Mouse (Mus musculus): ENCODE measurements around the gene Aamp. TPM values are rescaled to one million over a fixed set of nuclear protein-coding genes. Genes with fewer than 3 reads are reported as not detected.

The Aamp gene
- polyA plus RNA-seq, 1 experiment from 2014 or later, result 225 TPM

DNA sequence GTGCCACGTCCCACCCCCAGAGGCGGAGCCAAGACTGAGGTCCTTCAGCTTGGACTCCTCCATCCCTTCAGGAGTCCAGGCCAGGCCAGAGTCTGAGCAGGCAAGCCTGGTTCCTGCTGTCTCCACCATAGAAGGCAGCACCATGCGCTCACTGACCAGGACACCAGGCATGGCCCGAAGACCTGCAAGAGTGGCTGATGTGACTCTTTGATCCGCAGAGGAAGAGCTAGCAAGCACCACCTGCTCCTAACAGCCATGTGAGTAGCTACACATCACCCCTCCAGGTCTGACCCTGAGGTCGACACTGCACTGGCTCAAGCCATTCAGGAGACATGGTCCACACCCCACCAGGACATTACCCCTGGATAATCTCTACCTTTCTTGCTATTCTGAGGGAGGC is 7.5 kb downstream of the Aamp start:
- no peak overlapping the region for H3K4me3 ChIP-seq (replicated peaks)
- no peak overlapping the region for H3K9ac ChIP-seq
- 44% methylated on average over 6 of the region's 6 CpGs for WGBS
- no peaks in the 10 kb centered on the region for H3K27me3 ChIP-seq (replicated peaks)
- H3K4me1 ChIP-seq (replicated peaks), result peaks cover 48% of the 10 kb centered on the region
- ATAC-seq, result no peak
- no peak overlapping the region for H3K27ac ChIP-seq
- H3K36me3 ChIP-seq, result peaks cover 23% of the 10 kb centered on the region; the same call in 1 of the 2 replicates
- no peaks in the 10 kb centered on the region for H3K9me3 ChIP-seq
- H3K4me2 ChIP-seq (replicated peaks), result peak overlapping the region; percentile 41

DNA sequence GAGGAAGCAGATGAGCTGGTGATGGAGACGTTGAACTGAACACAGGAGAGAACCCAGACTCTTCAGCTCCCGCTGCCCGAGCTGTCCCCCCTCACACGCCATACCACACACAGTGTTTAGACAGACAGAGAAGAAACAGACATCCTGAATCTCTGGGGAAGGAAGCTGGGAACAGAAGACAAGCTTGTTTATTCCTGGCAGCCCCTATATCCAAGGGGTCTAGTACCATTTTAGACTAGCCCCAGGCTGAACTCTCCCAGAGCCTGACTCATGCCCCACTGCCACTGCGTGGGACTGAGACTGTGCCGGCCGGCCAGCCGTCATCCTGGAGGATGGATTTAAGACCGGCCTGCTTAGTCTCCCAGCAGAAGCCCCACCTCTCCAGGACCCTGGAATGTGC is 9.5 kb downstream of the Aamp start:
- Histone ChIP-seq H3K4me3 (replicated peaks) (no peak overlapping the region), H3K36me3 (0 out of 2 replicates have a peak, but pooled peaks cover 3% of the 10 kb centered on the region), H3K27me3 (replicated peaks) (no peaks in the 10 kb centered on the region), H3K9me3 (no peaks in the 10 kb centered on the region), H3K4me1 (replicated peaks) (peaks cover 34% of the 10 kb centered on the region), H3K9ac (no peak overlapping the region), H3K4me2 (replicated peaks) (peak overlapping the region; percentile 34), H3K27ac (peak overlapping the region; percentile 83)
- WGBS, result 19% methylated on average over 9 of the region's 9 CpGs
- ATAC-seq, result peak; percentile 72

DNA sequence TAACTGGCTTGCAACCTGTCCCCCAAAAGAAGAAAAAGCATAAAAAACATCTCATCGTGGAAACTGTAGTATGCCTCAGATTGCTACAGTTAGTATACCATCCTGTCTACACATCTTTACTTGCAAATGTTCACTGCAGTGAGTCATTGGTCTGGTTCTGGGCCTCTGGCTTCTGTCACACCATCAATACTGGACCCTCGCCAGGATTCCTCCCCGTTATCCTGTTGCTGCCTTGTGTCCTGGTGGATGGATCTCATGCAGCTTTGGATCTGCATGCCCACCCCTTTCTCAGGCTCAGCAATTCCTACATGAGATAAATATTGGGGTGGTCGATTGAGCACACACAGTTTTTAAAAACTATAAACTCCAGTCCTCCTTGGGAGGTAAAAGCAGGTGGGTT is 12.9 kb downstream of the Aamp start:
- H3K4me2 ChIP-seq (replicated peaks), result no peak overlapping the region
- H3K9ac ChIP-seq, result no peak overlapping the region
- H3K36me3 ChIP-seq, result peaks cover 22% of the 10 kb centered on the region
- ATAC-seq, result no peak
- H3K27me3 ChIP-seq (replicated peaks), result no peaks in the 10 kb centered on the region
- WGBS, result 36% methylated on average over 4 of the region's 4 CpGs
- H3K4me3 ChIP-seq (replicated peaks), result no peak overlapping the region
- H3K4me1 ChIP-seq (replicated peaks), result peaks cover 20% of the 10 kb centered on the region
- 0 out of 2 replicates have a peak overlapping the region, but pooled peaks have one; percentile 34 for H3K27ac ChIP-seq
- H3K9me3 ChIP-seq, result no peaks in the 10 kb centered on the region

DNA sequence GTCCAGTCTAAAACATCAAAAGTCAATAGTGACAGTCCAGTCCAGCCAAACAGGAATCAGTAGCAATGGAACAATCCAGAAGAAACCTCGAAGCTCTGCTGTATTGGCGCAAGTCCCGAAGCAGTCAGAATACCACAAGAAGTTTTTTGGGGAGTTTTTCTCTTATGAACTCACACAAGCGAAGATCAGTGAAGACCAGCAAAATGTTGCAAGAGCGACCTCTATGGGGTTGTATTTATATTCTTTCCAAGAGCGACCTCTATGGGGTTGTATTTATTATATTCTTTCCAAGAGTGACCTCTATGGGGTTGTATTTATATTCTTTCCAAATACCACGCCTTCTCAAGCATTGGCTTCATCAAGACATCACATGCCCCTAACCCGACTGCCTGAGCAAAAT is 15.8 kb downstream of the Aamp start:
- peaks cover 6% of the 10 kb centered on the region; the same call in 1 of the 2 replicates for H3K4me1 ChIP-seq (replicated peaks)
- no peak overlapping the region for H3K4me2 ChIP-seq (replicated peaks)
- 83% methylated on average over 8 of the region's 8 CpGs for WGBS
- no peaks in the 10 kb centered on the region for H3K9me3 ChIP-seq
- no peaks in the 10 kb centered on the region for H3K27me3 ChIP-seq (replicated peaks)
- peaks cover 51% of the 10 kb centered on the region for H3K36me3 ChIP-seq
- no peak overlapping the region for H3K4me3 ChIP-seq (replicated peaks)
- no peak overlapping the region for H3K27ac ChIP-seq
- ATAC-seq, result no peak
- H3K9ac ChIP-seq, result no peak overlapping the region

DNA sequence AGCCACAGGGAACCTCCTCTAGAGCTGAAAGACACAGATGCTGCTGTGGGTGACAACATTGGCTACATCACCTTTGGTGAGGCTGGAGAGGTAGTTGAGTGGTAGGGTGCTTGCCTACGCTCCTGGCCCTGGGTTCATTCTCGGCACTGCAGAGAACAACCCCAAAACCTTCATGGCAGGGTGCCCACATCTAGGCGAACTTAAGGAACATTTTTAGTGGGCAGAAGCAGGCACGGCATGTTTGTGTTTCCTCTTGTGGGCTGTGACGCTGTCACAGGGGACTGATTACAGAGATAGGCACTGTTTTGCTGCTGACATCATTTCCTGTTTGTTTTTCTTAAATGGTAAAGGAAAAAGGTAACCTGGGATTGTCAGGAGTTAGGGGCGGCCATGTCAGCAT is 22.0 kb downstream of the Aamp start:
- Histone ChIP-seq H3K27me3 (replicated peaks) (no peaks in the 10 kb centered on the region), H3K9me3 (no peaks in the 10 kb centered on the region), H3K27ac (no peak overlapping the region), H3K4me3 (replicated peaks) (no peak overlapping the region), H3K4me2 (replicated peaks) (no peak overlapping the region), H3K9ac (no peak overlapping the region), H3K36me3 (peaks cover 65% of the 10 kb centered on the region), H3K4me1 (replicated peaks) (no peaks in the 10 kb centered on the region)
- ATAC-seq, result no peak
- WGBS, result 90% methylated on average over 6 of the region's 6 CpGs

DNA sequence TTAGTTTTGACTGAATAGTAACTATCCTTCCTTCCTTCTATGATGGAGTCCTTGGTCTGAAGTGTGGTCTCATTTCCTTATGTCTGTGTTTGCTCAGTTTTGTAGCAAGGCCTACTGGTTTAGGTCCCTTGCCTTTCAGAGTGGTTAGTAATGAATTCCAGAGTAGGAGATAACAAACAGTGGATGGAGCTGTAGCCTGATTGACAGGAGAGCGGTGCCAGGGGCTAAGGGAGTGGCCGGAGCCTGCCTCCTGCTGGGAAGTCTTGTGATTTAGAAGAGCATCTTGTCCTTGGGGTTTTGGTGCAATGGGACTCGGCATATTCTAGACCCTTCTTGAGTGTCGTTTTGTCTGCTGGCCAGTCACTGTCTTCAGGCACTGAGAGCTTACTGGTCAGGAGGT is 27.8 kb downstream of the Aamp start:
- H3K9me3 ChIP-seq, result no peaks in the 10 kb centered on the region
- H3K9ac ChIP-seq, result no peak overlapping the region
- no peak for ATAC-seq
- peaks cover 30% of the 10 kb centered on the region for H3K36me3 ChIP-seq
- no peak overlapping the region for H3K4me3 ChIP-seq (replicated peaks)
- H3K4me2 ChIP-seq (replicated peaks), result no peak overlapping the region
- H3K4me1 ChIP-seq (replicated peaks), result no peaks in the 10 kb centered on the region
- H3K27ac ChIP-seq, result no peak overlapping the region
- 86% methylated on average over 4 of the region's 4 CpGs for WGBS
- no peaks in the 10 kb centered on the region for H3K27me3 ChIP-seq (replicated peaks)

DNA sequence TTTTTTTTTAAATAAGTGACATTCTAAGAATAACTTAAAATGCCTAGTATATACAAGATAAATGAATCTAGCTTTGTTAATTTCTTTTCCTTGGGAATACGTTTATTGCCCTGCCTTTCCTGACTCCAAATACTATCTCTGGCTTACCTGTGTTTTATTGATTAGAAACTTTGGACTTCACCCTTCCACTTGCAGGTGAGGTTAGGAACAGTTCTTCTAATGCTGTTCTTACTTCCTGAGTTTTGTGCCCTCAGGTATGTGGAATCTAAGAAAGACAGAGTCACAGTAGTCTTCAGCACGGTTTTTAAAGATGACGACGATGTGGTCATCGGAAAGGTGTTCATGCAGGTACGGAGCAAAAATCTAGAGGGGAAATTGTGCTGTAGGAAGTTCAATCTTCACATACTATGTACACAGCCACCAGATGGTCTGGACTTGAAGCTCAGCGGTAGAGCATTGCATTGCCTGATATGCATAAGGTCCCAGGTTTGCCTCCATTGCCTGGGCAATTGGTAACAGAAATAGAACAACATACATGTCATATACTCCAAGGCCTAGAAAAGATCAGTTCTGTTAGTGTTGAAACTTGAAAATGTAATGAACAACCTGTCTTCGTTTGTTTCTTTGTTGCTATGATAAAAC is 28.7 kb downstream of the Aamp start:
- no peaks in the 10 kb centered on the region for H3K4me1 ChIP-seq (replicated peaks)
- H3K4me2 ChIP-seq (replicated peaks), result no peak overlapping the region
- H3K9ac ChIP-seq, result no peak overlapping the region
- no peaks in the 10 kb centered on the region for H3K27me3 ChIP-seq (replicated peaks)
- peaks cover 32% of the 10 kb centered on the region for H3K36me3 ChIP-seq
- no peak overlapping the region for H3K4me3 ChIP-seq (replicated peaks)
- peak overlapping the region; percentile 37; the same call in 1 of the 2 replicates for H3K27ac ChIP-seq
- peak; percentile 77 for ATAC-seq
- WGBS, result 80% methylated on average over 8 of the region's 8 CpGs
- H3K9me3 ChIP-seq, result no peaks in the 10 kb centered on the region

DNA sequence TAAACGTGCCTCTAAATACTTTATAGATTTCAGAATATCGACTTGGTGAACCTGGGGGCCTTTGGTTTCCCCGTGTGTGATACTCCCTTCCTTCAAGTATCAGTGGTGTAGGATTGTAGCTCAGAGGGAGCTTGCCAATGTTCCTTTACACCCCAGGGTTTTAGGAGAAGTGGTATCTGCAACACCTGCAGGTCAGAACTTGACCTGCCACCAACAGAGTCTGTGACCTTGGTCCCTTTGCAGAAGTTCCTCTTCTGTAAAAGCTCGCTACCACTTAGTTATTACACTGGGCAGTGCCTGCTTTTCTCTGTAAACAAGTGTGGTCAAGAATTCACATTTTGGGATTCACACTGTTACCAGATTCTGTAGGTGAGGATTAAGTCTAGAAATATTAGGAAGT is 34.4 kb downstream of the Aamp start:
- Histone ChIP-seq H3K36me3 (peaks cover 20% of the 10 kb centered on the region; the same call in 1 of the 2 replicates), H3K4me2 (replicated peaks) (no peak overlapping the region), H3K27ac (peak overlapping the region; percentile 84; the same call in 1 of the 2 replicates), H3K4me3 (replicated peaks) (no peak overlapping the region), H3K9ac (no peak overlapping the region), H3K4me1 (replicated peaks) (peaks cover 9% of the 10 kb centered on the region), H3K27me3 (replicated peaks) (no peaks in the 10 kb centered on the region), H3K9me3 (no peaks in the 10 kb centered on the region)
- ATAC-seq, result no peak
- 78% methylated on average over 4 of the region's 4 CpGs for WGBS

DNA sequence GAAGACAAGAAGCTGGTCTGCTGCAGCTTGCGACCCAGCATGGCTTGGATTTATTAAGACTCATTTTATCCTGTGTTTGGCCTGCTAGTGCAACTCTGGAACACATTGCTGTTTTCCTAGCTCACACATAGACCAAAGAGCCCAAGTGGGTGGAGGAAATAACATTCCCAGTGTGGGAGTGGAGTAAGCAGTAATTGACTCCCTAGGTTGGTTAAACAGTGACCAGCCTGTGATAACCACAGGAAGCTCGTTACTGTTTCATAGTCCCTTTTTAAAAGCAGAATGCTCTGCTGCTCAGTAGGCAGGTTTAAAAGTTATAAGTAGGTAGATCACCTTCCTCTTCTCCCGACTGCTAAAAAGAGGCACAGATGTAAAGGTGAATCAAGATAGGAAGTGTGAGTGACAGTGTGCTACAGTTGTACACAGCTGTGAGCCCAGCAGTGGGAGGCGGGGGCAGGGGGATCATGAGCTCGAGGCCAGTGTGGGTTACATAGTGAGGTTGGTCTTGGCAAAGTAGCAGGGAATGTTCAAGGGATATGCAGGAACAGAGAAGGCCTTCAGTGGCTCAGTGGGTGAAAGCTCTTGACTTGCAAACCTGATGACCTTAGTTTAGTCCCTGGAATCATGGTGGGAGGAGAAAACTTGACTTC is 35.1 kb downstream of the Aamp start:
- peak; percentile 92 for ATAC-seq
- Histone ChIP-seq H3K27ac (peak overlapping the region; percentile 84), H3K9me3 (no peaks in the 10 kb centered on the region), H3K27me3 (replicated peaks) (no peaks in the 10 kb centered on the region), H3K4me3 (replicated peaks) (no peak overlapping the region), H3K4me1 (replicated peaks) (peaks cover 11% of the 10 kb centered on the region), H3K4me2 (replicated peaks) (peak overlapping the region; percentile 31), H3K36me3 (peaks cover 20% of the 10 kb centered on the region; the same call in 1 of the 2 replicates), H3K9ac (no peak overlapping the region)
- 52% methylated on average over 5 of the region's 5 CpGs for WGBS

DNA sequence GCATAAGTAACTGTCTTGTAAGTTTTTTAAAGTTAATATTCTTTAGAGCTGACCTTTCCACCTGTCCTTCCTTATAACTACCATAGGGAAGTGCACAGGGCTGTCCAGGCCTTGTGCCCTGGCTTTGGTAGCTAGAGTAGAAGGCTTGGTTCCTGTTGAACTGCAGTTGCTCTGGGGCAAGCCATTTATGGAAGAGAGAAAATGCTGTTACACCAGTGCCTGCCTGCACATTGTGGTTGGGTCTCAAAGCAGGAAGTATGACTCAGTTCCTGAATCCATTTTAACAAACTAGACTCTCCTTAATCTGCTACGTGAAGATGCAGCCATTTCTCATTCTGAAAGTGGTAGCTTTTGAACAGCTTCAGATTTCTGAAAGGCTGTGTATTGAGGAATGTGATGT is 35.7 kb downstream of the Aamp start:
- Histone ChIP-seq H3K4me3 (replicated peaks) (no peak overlapping the region), H3K36me3 (peaks cover 19% of the 10 kb centered on the region; the same call in 1 of the 2 replicates)
- peak; percentile 79 for ATAC-seq

DNA sequence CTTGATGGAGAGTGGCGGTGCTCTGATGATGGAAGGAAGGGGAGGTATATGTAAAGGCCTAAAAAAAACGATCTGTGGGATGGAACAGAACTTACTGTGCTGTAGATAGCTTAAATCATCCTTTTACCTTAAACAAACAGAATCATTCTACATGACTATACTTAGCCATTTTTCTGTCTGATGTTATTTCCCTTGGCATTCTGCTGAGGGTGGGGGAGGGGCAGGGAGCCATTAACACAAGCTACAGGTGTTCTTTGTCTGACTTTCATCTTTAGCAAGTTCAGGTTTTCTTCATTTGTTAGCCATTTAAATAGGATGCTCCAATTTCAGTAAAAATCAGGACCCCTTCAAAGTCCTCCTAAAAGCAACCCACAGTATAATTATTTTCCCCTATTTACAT is 39.0 kb downstream of the Aamp start:
- H3K9me3 ChIP-seq, result no peaks in the 10 kb centered on the region
- 43% methylated on average over 2 of the region's 2 CpGs for WGBS
- ATAC-seq, result no peak
- peaks cover 20% of the 10 kb centered on the region for H3K4me1 ChIP-seq (replicated peaks)
- H3K9ac ChIP-seq, result no peak overlapping the region
- H3K4me2 ChIP-seq (replicated peaks), result no peak overlapping the region
- H3K27me3 ChIP-seq (replicated peaks), result no peaks in the 10 kb centered on the region
- no peak overlapping the region for H3K4me3 ChIP-seq (replicated peaks)
- H3K27ac ChIP-seq, result no peak overlapping the region
- no peaks in the 10 kb centered on the region; the same call in 1 of the 2 replicates for H3K36me3 ChIP-seq

More for the DNA sequence above, 35.7 kb downstream of the Aamp start:
- no peak overlapping the region for H3K9ac ChIP-seq
- H3K4me2 ChIP-seq (replicated peaks), result no peak overlapping the region
- H3K4me1 ChIP-seq (replicated peaks), result peaks cover 11% of the 10 kb centered on the region
- WGBS, result 28% methylated on average over 1 of the region's 1 CpGs
- no peaks in the 10 kb centered on the region for H3K27me3 ChIP-seq (replicated peaks)
- H3K27ac ChIP-seq, result peak overlapping the region; percentile 84
- no peaks in the 10 kb centered on the region for H3K9me3 ChIP-seq

DNA sequence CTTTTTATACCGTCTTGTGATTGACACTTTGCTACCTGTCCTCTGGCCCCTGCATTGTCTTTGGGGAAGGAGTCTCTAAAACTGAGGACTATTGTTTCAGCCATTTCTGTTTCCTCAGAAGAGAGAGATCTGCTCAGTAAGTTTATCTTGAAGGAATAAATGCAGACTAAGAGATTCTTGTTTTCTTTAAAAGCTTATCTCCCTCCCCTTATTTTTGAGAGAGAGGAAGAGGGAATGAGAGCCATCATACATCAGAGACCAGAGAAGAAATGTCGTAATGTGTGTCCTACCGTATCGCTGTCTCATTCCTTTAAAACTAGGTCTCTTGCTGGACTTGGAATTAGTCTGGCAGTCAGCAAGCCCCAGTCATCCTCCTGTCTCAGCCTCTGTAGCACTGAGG is 43.7 kb downstream of the Aamp start:
- H3K27me3 ChIP-seq (replicated peaks), result no peaks in the 10 kb centered on the region
- H3K9me3 ChIP-seq, result no peaks in the 10 kb centered on the region
- peak overlapping the region; percentile 30; the same call in 1 of the 2 replicates for H3K4me2 ChIP-seq (replicated peaks)
- peak overlapping the region; percentile 66 for H3K27ac ChIP-seq
- ATAC-seq, result no peak
- H3K4me3 ChIP-seq (replicated peaks), result no peak overlapping the region
- WGBS, result 51% methylated on average over 4 of the region's 4 CpGs
- H3K4me1 ChIP-seq (replicated peaks), result peaks cover 28% of the 10 kb centered on the region
- no peaks in the 10 kb centered on the region for H3K36me3 ChIP-seq
- no peak overlapping the region for H3K9ac ChIP-seq

DNA sequence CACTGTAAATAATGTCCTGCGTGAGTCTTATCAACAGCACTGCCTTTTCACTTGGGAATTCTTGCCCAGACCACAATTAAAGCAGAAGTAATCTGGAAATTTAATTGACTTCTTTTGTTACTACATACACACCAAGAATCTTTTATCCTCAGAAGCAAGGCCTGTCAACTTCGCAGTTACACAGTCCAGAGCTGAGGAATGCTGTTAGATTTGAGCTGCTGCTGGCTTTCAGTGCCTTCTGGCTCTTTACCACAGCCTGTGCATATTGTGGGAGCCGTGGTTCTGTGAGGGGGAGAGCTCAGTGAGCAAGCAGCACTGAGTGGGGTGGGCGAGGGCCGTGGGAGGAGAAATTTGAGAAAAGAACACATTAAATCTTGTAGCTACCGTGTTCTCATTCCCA is 44.2 kb downstream of the Aamp start:
- H3K4me1 ChIP-seq (replicated peaks), result peaks cover 28% of the 10 kb centered on the region
- peak overlapping the region; percentile 66 for H3K27ac ChIP-seq
- H3K36me3 ChIP-seq, result no peaks in the 10 kb centered on the region
- no peak for ATAC-seq
- no peaks in the 10 kb centered on the region for H3K9me3 ChIP-seq
- no peak overlapping the region for H3K9ac ChIP-seq
- peak overlapping the region; percentile 37 for H3K4me2 ChIP-seq (replicated peaks)
- H3K4me3 ChIP-seq (replicated peaks), result no peak overlapping the region
- WGBS, result 22% methylated on average over 6 of the region's 6 CpGs
- no peaks in the 10 kb centered on the region for H3K27me3 ChIP-seq (replicated peaks)
